Mouse (Mus musculus): ENCODE results near the gene Srek1. TPM values are rescaled to one million over a fixed set of nuclear protein-coding genes. Genes with fewer than 3 reads are reported as not detected.

Srek1 gene
- total RNA-seq (2015): 50.1 and 61.6 TPM in 2 replicates
- 83.3 and 121 TPM in 2 replicates for total RNA-seq (2017)

- ATAC-seq (replicated peaks; ENCODE audit: poor library complexity): peak; percentile 89
Measured at GRCm38 (mm10) chr13:103774119-103774757, at the start of gene Srek1. TSS of gene Srek1 (minus strand) at chr13:103774608.

GRCm38 (mm10) chr13:103822270-103822669 lies 47.9 kb upstream of the Srek1 start:
- no peak for ATAC-seq (replicated peaks; ENCODE audit: poor library complexity)

GRCm38 (mm10) chr13:103819377-103819776 lies 45.0 kb upstream of the Srek1 start:
- no peak for ATAC-seq (replicated peaks; ENCODE audit: poor library complexity)

- no peak for ATAC-seq (replicated peaks; ENCODE audit: poor library complexity)
Measured at GRCm38 (mm10) chr13:103817935-103818334, 43.5 kb upstream of the Srek1 start.

- ATAC-seq (replicated peaks; ENCODE audit: poor library complexity): peak; percentile 78
Measured at GRCm38 (mm10) chr13:103807464-103807863, 33.1 kb upstream of the Srek1 start.

GRCm38 (mm10) chr13:103806210-103806851 lies 31.9 kb upstream of the Srek1 start:
- no peak for ATAC-seq (replicated peaks; ENCODE audit: poor library complexity)

GRCm38 (mm10) chr13:103803721-103804120 lies 29.3 kb upstream of the Srek1 start:
- ATAC-seq (replicated peaks; ENCODE audit: poor library complexity): no peak

- no peak for ATAC-seq (replicated peaks; ENCODE audit: poor library complexity)
Measured at GRCm38 (mm10) chr13:103801021-103801420, 26.6 kb upstream of the Srek1 start.

- ATAC-seq (replicated peaks; ENCODE audit: poor library complexity): no peak
Measured at GRCm38 (mm10) chr13:103794688-103795543, 20.5 kb upstream of the Srek1 start.

- peak; percentile 73 for ATAC-seq (replicated peaks; ENCODE audit: poor library complexity)
Measured at GRCm38 (mm10) chr13:103779922-103780585, 5.6 kb upstream of the Srek1 start.

- ATAC-seq (replicated peaks; ENCODE audit: poor library complexity): no peak
Measured at GRCm38 (mm10) chr13:103777126-103777525, 2.7 kb upstream of the Srek1 start.

GRCm38 (mm10) chr13:103773407-103774118 lies 845 bp downstream of the Srek1 start:
- peak; percentile 57 for ATAC-seq (replicated peaks; ENCODE audit: poor library complexity)

GRCm38 (mm10) chr13:103772917-103773316 lies 1.5 kb downstream of the Srek1 start:
- no peak for ATAC-seq (replicated peaks; ENCODE audit: poor library complexity)

GRCm38 (mm10) chr13:103770821-103771220 lies 3.6 kb downstream of the Srek1 start:
- no peak for ATAC-seq (replicated peaks; ENCODE audit: poor library complexity)

- peak; percentile 65 for ATAC-seq (replicated peaks; ENCODE audit: poor library complexity)
Measured at GRCm38 (mm10) chr13:103767935-103768334, 6.5 kb downstream of the Srek1 start.

GRCm38 (mm10) chr13:103763640-103764039 lies 10.8 kb downstream of the Srek1 start:
- ATAC-seq (replicated peaks; ENCODE audit: poor library complexity): no peak

GRCm38 (mm10) chr13:103761971-103762370 lies 12.4 kb downstream of the Srek1 start:
- ATAC-seq (replicated peaks; ENCODE audit: poor library complexity): peak; percentile 57

GRCm38 (mm10) chr13:103751421-103751820 lies 23.0 kb downstream of the Srek1 start:
- ATAC-seq (replicated peaks; ENCODE audit: poor library complexity): peak; percentile 94

- no peak for ATAC-seq (replicated peaks; ENCODE audit: poor library complexity)
Measured at GRCm38 (mm10) chr13:103745688-103746087, 28.7 kb downstream of the Srek1 start.

GRCm38 (mm10) chr13:103745160-103745559 lies 29.2 kb downstream of the Srek1 start:
- no peak for ATAC-seq (replicated peaks; ENCODE audit: poor library complexity)

All from megakaryocyte progenitor cell, adult 5-6 weeks (primary cell).